Mouse (Mus musculus): ENCODE measurements at regions not wholly inside any gene's neighbourhood (a gene's known extent, or its start where the extent isn't known, plus 50 kb on each side); places are given as distances from the start of the nearest gene placed in this dataset.
A peak's percentile ranks its signal among the peaks of the same experiment; 100 is the strongest.

DNA sequence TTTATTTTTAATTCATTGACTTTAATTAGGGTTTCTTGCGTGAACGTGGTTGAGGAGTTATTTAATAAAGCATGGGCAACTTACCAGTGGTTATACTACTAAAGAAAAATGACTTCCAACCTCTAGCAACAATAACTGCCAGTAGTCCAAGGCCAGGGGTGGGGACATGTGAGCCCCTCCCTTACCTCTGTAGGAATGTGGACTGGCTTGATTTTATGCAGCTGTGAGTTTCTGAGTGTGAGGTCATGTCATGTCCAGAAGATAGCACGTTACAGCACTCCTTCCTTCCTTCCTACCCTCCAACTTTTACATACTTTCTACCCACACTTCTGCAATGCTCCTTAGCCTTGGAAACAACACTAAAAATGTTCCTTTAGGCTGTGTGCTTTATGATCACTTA, 63.6 kb upstream of the Cd93 start:
- WGBS: 75% methylated on average over 3 of the region's 3 CpGs
- Histone ChIP-seq H3K4me3 (ENCODE audit: low read length) (no peak overlapping the region), H3K27ac (ENCODE audit: low read depth, low read length) (no peak overlapping the region), H3K27me3 (ENCODE audit: control insufficient read depth, insufficient read depth, low read length) (no peaks in the 10 kb centered on the region), H3K4me1 (ENCODE audit: control insufficient read depth, insufficient read depth, low read length) (no peaks in the 10 kb centered on the region), H3K4me2 (replicated peaks; ENCODE audit: low read depth, low read length) (no peak overlapping the region), H3K9me3 (ENCODE audit: control insufficient read depth, low read length) (no peaks in the 10 kb centered on the region), H3K9ac (ENCODE audit: low read depth, low read length) (no peak overlapping the region), H3K36me3 (ENCODE audit: control insufficient read depth, insufficient read depth, low read length) (no peaks in the 10 kb centered on the region)
- ATAC-seq (ENCODE audit: low FRiP score, low TSS enrichment): no peak

DNA sequence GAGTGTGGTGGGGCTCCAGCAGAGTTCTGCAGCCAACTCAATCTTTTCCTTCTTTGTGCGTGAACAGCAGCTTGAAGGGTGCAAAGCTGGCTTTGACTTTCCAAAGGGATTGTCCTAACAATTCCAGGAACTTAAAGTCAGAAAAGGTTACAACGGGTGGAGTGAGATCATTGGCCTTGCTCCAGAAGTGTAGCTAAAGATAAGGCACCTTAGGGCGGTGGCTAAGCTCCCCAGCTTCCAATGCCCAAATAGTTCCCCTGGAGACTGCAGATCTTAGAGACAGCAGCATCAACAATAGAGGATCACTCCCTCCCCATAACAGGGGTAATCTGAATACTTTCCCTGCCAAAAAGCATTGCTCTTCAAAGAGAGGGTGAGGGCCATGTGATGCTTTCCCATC, 62.3 kb upstream of the Cd93 start:
- H3K27ac ChIP-seq (ENCODE audit: low read depth, low read length): no peak overlapping the region
- 78% methylated on average over 3 of the region's 3 CpGs for WGBS
- no peak overlapping the region for H3K4me2 ChIP-seq (replicated peaks; ENCODE audit: low read depth, low read length)
- H3K4me3 ChIP-seq (ENCODE audit: low read length): no peak overlapping the region
- H3K4me1 ChIP-seq (ENCODE audit: control insufficient read depth, insufficient read depth, low read length): no peaks in the 10 kb centered on the region
- H3K27me3 ChIP-seq (ENCODE audit: control insufficient read depth, insufficient read depth, low read length): no peaks in the 10 kb centered on the region
- ATAC-seq (ENCODE audit: low FRiP score, low TSS enrichment): no peak
- no peaks in the 10 kb centered on the region for H3K9me3 ChIP-seq (ENCODE audit: control insufficient read depth, low read length)
- no peak overlapping the region for H3K9ac ChIP-seq (ENCODE audit: low read depth, low read length)
- no peaks in the 10 kb centered on the region for H3K36me3 ChIP-seq (ENCODE audit: control insufficient read depth, insufficient read depth, low read length)

DNA sequence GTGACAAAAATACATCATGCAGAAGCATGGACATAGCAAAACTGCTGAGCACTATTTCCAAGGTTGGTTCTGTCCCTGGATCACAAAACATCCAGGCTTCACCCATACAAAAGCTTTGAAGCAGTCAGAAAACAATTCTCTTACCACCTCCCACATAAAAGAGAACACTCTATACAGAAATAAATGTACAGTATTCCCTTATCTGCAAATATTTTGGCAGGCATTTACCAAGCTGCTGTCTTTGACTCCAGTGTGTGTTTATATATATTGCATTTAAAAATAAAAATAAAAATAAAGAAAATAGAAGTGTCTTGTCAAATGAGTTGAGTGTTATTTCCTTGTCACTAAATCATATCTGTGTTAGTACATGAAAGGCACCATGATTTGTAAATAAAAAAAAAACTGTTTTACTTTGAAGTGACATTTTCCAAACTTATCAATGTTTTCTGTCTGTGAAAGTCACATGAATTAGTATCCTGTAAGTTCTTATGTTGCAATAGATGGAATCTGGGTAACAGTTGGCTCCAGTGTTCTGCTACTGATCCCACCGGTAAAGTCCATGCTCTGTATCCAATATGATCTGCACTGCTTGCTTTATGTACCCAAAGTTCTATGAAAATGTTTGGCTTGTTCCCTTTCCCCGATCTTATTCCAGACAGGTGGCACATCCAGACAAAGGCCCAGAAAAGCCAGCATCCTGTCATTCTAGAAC, 59.9 kb upstream of the Cd93 start:
- Histone ChIP-seq H3K4me1 (ENCODE audit: control insufficient read depth, insufficient read depth, low read length) (no peaks in the 10 kb centered on the region), H3K27me3 (ENCODE audit: control insufficient read depth, insufficient read depth, low read length) (no peaks in the 10 kb centered on the region), H3K4me2 (replicated peaks; ENCODE audit: low read depth, low read length) (no peak overlapping the region), H3K27ac (ENCODE audit: low read depth, low read length) (no peak overlapping the region), H3K36me3 (ENCODE audit: control insufficient read depth, insufficient read depth, low read length) (no peaks in the 10 kb centered on the region), H3K9ac (ENCODE audit: low read depth, low read length) (no peak overlapping the region), H3K9me3 (ENCODE audit: control insufficient read depth, low read length) (no peaks in the 10 kb centered on the region), H3K4me3 (ENCODE audit: low read length) (no peak overlapping the region)
- no peak for ATAC-seq (ENCODE audit: low FRiP score, low TSS enrichment)
- 91% methylated on average over 2 of the region's 2 CpGs for WGBS

DNA sequence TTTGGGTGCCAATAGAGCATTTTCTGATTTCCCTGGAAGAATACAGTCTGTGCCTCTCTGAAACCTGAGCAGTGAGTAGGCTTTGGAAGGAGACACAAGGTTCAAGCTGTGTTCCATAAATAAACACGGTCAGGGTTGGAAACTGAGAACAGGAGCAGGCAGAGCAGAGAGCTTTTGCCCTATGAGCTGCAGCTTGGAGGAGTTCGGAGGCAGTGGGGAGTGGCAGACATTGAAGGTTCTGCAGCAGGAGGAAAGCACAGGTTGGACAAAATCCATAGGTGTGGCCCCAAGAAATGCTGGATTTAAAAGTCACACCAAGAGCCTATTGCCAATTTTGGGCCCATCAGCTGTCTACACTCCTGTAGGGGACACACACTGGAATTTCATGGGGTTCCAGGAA, 59.0 kb upstream of the Cd93 start:
- Histone ChIP-seq H3K9ac (ENCODE audit: low read depth, low read length) (no peak overlapping the region), H3K27me3 (ENCODE audit: control insufficient read depth, insufficient read depth, low read length) (no peaks in the 10 kb centered on the region), H3K9me3 (ENCODE audit: control insufficient read depth, low read length) (no peaks in the 10 kb centered on the region), H3K4me1 (ENCODE audit: control insufficient read depth, insufficient read depth, low read length) (no peaks in the 10 kb centered on the region), H3K36me3 (ENCODE audit: control insufficient read depth, insufficient read depth, low read length) (no peaks in the 10 kb centered on the region), H3K4me3 (ENCODE audit: low read length) (no peak overlapping the region), H3K27ac (ENCODE audit: low read depth, low read length) (no peak overlapping the region), H3K4me2 (replicated peaks; ENCODE audit: low read depth, low read length) (no peak overlapping the region)
- no peak for ATAC-seq (ENCODE audit: low FRiP score, low TSS enrichment)
- WGBS: 41% methylated on average over 2 of the region's 2 CpGs

DNA sequence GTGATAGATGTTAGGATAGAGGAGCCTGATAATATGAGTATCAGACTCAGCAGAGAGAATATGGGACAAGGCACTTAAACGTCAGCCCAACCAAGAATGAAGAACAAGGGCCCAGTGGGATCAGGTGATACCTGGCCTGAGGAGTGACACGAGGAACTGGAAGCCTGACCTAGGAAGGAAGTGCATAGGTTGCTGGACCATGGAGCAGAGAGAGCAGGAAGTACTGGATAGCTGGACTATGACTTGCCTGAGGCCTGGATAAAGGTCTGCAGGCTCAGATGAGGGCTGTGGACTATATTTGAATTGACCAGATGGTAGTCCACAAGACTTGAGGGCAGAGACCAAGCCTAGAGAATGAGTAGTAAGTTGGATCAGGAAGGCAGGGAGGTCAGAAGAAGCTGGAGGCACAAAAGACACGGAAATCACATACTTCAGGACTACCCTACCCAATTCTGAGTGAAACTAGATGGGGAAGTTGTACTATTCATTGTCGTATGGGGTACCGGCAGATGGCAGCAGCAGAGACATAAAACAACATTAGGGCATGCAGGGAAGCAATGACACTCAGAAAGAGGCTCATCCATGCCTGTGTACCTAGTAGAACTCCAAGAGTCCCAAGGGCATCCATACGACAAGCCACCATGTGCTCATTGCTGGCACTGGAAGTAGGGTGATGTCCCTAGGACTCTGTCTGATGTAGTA, 57.0 kb upstream of the Cd93 start:
- 81% methylated on average over 6 of the region's 6 CpGs for WGBS

DNA sequence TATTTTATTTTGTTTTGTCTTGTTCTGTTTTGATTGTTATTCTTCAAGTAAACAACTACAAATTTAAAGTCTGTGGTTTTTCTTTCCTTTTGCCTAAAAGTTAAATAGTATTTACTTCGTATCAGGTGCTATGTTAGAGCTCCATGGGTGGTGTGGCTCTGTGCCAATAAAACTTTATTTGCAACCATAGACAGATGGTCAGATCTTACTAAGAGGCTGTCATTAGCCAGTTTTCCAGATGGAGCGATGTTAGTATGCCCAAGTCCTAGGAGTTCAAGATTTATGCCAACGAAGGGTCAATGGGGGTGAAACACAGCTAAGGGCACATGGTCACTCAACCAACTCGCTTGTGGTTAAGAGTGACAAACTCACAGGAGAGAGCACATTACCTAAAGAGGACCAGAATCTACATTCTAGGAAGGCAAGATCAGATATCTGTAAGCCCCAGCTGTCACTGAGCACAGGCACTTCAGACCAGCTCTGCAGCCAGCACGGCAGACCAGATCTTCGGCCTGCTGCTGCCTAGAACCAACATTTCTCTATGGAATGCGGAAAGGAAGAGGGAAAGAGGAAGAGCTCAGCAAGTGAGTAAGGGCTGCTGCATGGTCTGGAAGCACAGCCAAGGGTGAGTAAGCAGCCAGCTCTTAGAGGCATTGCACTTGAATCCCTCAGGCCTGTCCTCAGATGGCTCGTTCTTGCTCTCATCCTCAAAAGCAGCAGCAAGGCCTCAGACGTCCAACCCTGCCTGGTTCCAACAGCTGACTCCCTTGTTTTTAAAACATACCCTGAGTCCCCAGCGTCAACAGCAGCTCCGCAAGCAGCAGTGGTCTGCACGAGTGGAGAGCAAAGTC, 54.3 kb upstream of the Cd93 start:
- 65% methylated on average over 12 of the region's 12 CpGs for WGBS
- H3K27me3 ChIP-seq (ENCODE audit: control insufficient read depth, insufficient read depth, low read length): no peaks in the 10 kb centered on the region
- no peaks in the 10 kb centered on the region for H3K4me1 ChIP-seq (ENCODE audit: control insufficient read depth, insufficient read depth, low read length)
- H3K9ac ChIP-seq (ENCODE audit: low read depth, low read length): no peak overlapping the region
- H3K36me3 ChIP-seq (ENCODE audit: control insufficient read depth, insufficient read depth, low read length): no peaks in the 10 kb centered on the region
- H3K9me3 ChIP-seq (ENCODE audit: control insufficient read depth, low read length): no peaks in the 10 kb centered on the region
- ATAC-seq (ENCODE audit: low FRiP score, low TSS enrichment): no peak
- no peak overlapping the region for H3K4me2 ChIP-seq (replicated peaks; ENCODE audit: low read depth, low read length)
- no peak overlapping the region for H3K27ac ChIP-seq (ENCODE audit: low read depth, low read length)
- H3K4me3 ChIP-seq (ENCODE audit: low read length): no peak overlapping the region

More for the DNA sequence above, 57.0 kb upstream of the Cd93 start:
- H3K27me3 ChIP-seq (ENCODE audit: control insufficient read depth, insufficient read depth, low read length): no peaks in the 10 kb centered on the region
- H3K4me3 ChIP-seq (ENCODE audit: low read length): no peak overlapping the region
- no peaks in the 10 kb centered on the region for H3K9me3 ChIP-seq (ENCODE audit: control insufficient read depth, low read length)
- no peak for ATAC-seq (ENCODE audit: low FRiP score, low TSS enrichment)
- no peaks in the 10 kb centered on the region for H3K36me3 ChIP-seq (ENCODE audit: control insufficient read depth, insufficient read depth, low read length)
- no peaks in the 10 kb centered on the region for H3K4me1 ChIP-seq (ENCODE audit: control insufficient read depth, insufficient read depth, low read length)
- H3K27ac ChIP-seq (ENCODE audit: low read depth, low read length): no peak overlapping the region
- no peak overlapping the region for H3K9ac ChIP-seq (ENCODE audit: low read depth, low read length)
- H3K4me2 ChIP-seq (replicated peaks; ENCODE audit: low read depth, low read length): no peak overlapping the region

DNA sequence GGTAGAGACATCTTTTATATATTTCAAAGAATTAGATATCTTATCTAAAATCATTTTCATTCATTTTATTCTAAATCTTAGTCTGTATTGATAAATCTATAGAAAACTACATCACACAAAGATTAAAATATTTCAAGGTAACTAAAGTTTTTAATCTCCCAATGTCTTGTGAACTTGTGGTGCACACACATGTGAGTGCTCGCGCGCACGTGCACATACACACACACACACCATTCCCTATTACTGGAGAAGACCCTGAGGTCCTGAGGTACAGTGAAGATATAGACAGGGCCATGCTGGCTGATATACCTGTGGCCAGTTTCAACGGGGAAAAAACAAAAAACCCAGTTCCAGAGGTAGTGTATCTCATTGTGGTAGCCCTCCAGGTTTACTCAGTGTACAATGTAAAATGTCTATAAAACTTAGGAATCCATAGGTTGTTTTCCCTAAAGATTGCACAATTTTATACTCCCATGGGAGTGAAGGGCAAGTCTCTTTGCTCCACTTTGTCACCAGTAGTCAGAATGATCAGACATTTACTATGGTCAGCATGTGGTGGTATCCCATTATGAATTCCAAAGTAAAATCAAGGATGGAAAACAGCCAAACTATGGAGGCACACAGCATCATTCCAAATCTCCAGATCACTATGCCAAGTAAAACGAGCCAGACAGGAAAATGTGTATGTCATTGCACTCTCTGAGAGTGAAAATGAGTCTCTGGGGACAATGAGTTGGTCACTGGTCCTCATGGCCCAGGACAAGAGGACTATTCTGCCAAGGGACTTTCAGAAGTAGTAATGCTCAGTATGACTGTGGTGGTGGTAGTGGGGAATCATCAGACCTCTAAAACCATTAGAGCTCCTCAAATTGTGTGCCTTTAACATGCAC, 53.0 kb upstream of the Cd93 start:
- Histone ChIP-seq H3K36me3 (ENCODE audit: control insufficient read depth, insufficient read depth, low read length) (no peaks in the 10 kb centered on the region), H3K9me3 (ENCODE audit: control insufficient read depth, low read length) (no peaks in the 10 kb centered on the region), H3K4me3 (ENCODE audit: low read length) (no peak overlapping the region), H3K9ac (ENCODE audit: low read depth, low read length) (no peak overlapping the region), H3K27ac (ENCODE audit: low read depth, low read length) (no peak overlapping the region), H3K4me1 (ENCODE audit: control insufficient read depth, insufficient read depth, low read length) (no peaks in the 10 kb centered on the region), H3K27me3 (ENCODE audit: control insufficient read depth, insufficient read depth, low read length) (no peaks in the 10 kb centered on the region), H3K4me2 (replicated peaks; ENCODE audit: low read depth, low read length) (no peak overlapping the region)
- ATAC-seq (ENCODE audit: low FRiP score, low TSS enrichment): no peak
- WGBS: 91% methylated on average over 6 of the region's 6 CpGs

DNA sequence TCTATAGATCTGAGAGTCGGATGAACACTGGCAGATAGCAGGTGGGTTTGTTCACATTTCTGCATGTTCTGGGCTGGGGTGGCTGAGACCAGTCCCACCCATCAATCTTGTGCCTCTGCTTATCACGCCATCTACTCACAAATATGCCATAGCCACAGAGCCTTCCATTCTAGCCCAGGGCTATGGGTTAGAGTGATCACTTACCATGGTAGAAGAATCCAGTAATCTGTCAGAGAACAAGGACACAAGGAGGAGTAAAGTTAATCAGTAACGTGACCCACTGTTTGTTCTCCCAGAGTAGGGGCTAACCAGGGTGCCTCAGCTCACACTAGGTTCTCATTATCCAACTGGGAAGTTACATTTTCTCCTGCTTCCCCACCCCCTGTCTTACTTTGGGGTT, 52.1 kb upstream of the Cd93 start:
- H3K4me3 ChIP-seq (ENCODE audit: low read length): no peak overlapping the region
- H3K36me3 ChIP-seq (ENCODE audit: control insufficient read depth, insufficient read depth, low read length): no peaks in the 10 kb centered on the region
- H3K27ac ChIP-seq (ENCODE audit: low read depth, low read length): no peak overlapping the region
- ATAC-seq (ENCODE audit: low FRiP score, low TSS enrichment): peak; percentile 79; the same call in 1 of the 2 replicates
- no peaks in the 10 kb centered on the region for H3K9me3 ChIP-seq (ENCODE audit: control insufficient read depth, low read length)
- no peak overlapping the region for H3K4me2 ChIP-seq (replicated peaks; ENCODE audit: low read depth, low read length)
- WGBS: 49% methylated on average over 3 of the region's 3 CpGs
- H3K9ac ChIP-seq (ENCODE audit: low read depth, low read length): no peak overlapping the region
- no peaks in the 10 kb centered on the region for H3K4me1 ChIP-seq (ENCODE audit: control insufficient read depth, insufficient read depth, low read length)
- H3K27me3 ChIP-seq (ENCODE audit: control insufficient read depth, insufficient read depth, low read length): no peaks in the 10 kb centered on the region

Measured in kidney, embryonic 14.5 days (tissue).